ENCODE assay signal across 7 mouse cellular contexts in the genomic region with DNA sequence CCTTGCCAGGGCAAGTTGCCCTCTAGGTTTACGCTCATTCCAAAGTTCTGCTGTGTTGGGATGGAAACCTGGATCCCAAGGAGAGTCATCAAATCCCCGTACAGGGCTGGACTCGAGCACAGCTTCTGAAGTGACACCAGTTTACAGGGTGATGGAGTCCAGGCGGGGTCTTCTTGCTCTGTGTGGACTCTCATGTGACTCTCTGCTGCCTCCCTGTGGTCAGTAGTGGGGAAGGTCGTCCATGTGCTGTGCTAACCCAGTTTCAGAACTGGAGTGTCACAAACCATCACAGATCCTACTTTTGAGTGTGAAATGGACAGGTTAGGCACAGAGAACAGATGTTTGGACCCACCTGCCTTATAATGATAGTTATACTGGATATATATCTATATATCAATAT. TPM values are rescaled to one million over a fixed set of nuclear protein-coding genes. Genes with fewer than 3 reads are reported as not detected.
DNase-seq lines count a peak whose midpoint lies in the region; ATAC-seq and TF ChIP-seq lines count a peak whose summit lies in the region.

No protein-coding gene starts in this region.

- DNase-seq in cerebellum, postnatal 14 days = peak; percentile 84 to 89
- DNase-seq in gastrocnemius, adult 2 months = peak; percentile 78
- peak; percentile 78 for DNase-seq in induced T-regulatory cell, adult 2 months (ENCODE audit: low read depth)
- peak; percentile 66 to 79 for DNase-seq in left cerebral cortex, adult 18-20 months (ENCODE audit: low spot score in 2 of 2)
- DNase-seq in mesoderm, embryonic 11.5 days (ENCODE audit: low read depth, low spot score) = peak; percentile 88
- DNase-seq in right cerebral cortex, postnatal 4 days = peak; percentile 66

- intact Hi-C loops in gastrocnemius, adult 2 months (cut with DNase I) = loop anchor here (1.0 to 10.0 kb wide), 3 partner anchors 75 to 442 kb away; no protein-coding TSS in a partner anchor

- ATAC-seq in activated CD4-positive, CD25-positive, alpha-beta regulatory T cell, adult 4 months = peak; percentile 54

- H3K27ac ChIP-seq in gastrocnemius, adult 2 months = no peak overlapping the region

- no peak overlapping the region for H3K4me3 ChIP-seq in gastrocnemius, adult 2 months

- peak; percentile 89 for TF ChIP-seq CTCF in gastrocnemius, adult 2 months (IDR thresholded peaks at IDR 0.05)

RNA-seq across cellular contexts. Expression of a gene that starts 35.2 kb away (rescaled TPM):
- polyA plus RNA-seq in activated CD4-positive, CD25-positive, alpha-beta regulatory T cell, adult 4 months (2017; shearing (Covaris generic)) = not detected
- not detected for total RNA-seq in gastrocnemius, adult 2 months (2021)
- under 1 TPM in 1 of 2 experiments, not detected in 1; 0.33 TPM for total RNA-seq in left cerebral cortex, adult 18-20 months (2021)
